Mouse (Mus musculus) large intestine, adult 2 months (tissue): ENCODE measurements around the gene Ubac2. TPM values are rescaled to one million over a fixed set of nuclear protein-coding genes. Genes with fewer than 3 reads are reported as not detected.

Experiments used
- DNase-seq: peaks from one replicate; pipeline ENCODE4 v3.0.0-alpha.2; 2012; ENCODE audit warnings: low read depth, low spot score
- WGBS: fragments of 180-500 bp; shearing (Covaris S2); methylation state at CpG from one replicate; pipeline ENCODE4 v1.1.7; 2018; 5-methylcytosine and 5-hydroxymethylcytosine counted together
- polyA plus RNA-seq: library from polyadenylated mRNA; depleted of rRNA; stranded (reverse); fragments of >200 nt; gene quantifications from 2 replicates; pipeline ENCODE4 v1.2.3, GENCODE M21; 2012

Gene Ubac2
- polyA plus RNA-seq, 1 experiment: 49.3 TPM

GRCm38 (mm10) chr14:121893747-121894146 is 15.3 kb downstream of the Ubac2 start:
- no peak for DNase-seq
- 41% methylated on average over 6 of the region's 6 CpGs for WGBS

DNA sequence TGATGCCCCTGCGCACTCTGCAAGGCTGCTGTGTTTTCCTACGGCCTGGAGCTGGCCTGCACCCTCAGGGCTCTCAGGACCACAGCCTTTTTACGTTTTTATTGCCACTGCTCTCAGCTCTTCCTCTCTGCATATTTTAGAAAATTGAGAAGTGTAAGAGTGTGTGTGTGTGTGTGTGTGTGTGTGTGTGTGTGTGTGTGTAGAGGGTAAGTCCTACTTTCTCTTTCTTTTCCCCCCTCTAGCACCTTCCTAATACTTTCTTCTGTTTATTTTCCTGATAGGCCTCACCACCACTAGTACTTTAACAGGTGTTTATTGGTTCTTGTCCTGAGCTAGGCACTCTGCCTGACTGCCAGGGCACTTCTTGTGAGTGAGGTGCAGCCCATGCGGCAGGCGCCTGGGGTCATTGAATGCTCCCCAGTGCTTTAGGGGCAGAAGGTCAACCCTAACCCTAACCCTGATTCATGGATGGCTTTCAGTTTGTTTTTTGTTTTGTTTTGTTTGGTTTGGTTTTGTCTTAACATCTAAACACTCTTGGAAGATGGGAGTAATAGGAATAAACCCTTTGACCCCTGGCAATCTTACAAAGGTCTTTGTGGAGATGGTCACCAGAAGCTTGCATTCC is 16.2 kb downstream of the Ubac2 start:
- DNase-seq: no peak
- WGBS: 60% methylated on average over 5 of the region's 5 CpGs

- no peak for DNase-seq
- WGBS: 80% methylated on average over 4 of the region's 4 CpGs
Measured at GRCm38 (mm10) chr14:121895316-121895715, 16.9 kb downstream of the Ubac2 start.

GRCm38 (mm10) chr14:121896126-121897090 is 18.0 kb downstream of the Ubac2 start:
- no peak for DNase-seq
- 32% methylated on average over 6 of the region's 6 CpGs for WGBS

DNA sequence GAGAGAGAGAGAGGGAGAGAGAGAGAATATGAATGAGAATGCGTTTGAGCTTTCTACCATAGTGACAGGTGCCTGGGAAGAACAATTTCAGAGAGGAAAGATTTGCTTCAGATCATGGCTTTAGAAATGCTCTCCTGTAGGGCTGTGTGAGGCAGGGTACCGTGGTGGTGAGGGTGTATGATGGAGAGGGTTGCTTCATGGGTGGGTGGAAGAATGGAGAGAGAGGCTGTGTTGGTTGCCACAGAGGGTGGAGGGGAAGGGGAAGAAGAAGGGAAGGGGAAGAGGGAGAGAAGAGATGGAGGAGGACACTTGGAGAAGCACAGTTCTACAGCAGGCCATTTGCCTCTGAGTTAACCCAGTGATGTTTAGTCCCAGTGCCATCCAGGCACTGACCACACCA is 19.4 kb downstream of the Ubac2 start:
- 90% methylated on average over 2 of the region's 2 CpGs for WGBS
- no peak for DNase-seq

GRCm38 (mm10) chr14:121898509-121898908 is 20.1 kb downstream of the Ubac2 start:
- DNase-seq: no peak
- WGBS: 88% methylated on average over 11 of the region's 11 CpGs

DNA sequence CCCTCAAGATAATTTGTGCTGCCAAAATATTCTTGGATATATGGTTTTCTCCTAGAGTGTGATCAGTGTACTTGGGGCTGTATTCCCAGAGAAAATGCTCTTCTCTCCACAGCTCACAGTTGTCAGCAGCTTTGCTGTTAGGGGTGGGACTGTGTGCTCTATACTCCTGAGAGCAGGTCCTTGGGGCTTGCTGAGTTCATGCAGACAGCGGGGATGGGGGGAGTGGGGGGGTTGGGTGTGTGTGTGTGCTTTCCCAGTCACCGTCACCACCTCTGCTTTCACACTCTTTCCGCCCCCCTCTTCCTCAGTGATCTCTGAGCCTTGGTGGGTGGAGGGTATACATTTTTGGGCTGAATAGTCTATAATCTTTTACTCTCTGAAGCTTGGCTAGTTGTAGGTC is 20.7 kb downstream of the Ubac2 start:
- no peak for DNase-seq
- 92% methylated on average over 3 of the region's 3 CpGs for WGBS

DNA sequence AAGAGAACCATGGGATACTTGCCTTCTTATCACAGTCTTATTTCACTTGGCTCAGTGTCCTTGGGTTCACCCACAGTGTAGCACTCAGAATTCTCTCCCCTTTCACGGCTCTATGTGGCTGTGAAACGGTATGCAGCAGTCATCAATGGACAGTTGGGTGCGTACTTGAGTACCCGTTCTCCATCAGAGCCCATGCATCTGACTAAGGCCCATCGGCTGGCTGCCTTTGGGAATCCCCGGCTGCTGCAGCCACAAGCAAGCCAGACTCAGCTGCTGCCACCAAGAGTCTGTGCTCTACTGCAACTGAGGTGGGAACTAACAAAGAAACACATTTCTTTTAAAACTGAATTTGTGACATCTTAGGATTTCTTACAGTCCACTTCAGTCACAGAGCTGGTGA is 23.1 kb downstream of the Ubac2 start:
- WGBS: 92% methylated on average over 6 of the region's 6 CpGs
- DNase-seq: no peak

- WGBS: 76% methylated on average over 7 of the region's 7 CpGs
Measured at GRCm38 (mm10) chr14:121903381-121903876, 25.0 kb downstream of the Ubac2 start.

DNA sequence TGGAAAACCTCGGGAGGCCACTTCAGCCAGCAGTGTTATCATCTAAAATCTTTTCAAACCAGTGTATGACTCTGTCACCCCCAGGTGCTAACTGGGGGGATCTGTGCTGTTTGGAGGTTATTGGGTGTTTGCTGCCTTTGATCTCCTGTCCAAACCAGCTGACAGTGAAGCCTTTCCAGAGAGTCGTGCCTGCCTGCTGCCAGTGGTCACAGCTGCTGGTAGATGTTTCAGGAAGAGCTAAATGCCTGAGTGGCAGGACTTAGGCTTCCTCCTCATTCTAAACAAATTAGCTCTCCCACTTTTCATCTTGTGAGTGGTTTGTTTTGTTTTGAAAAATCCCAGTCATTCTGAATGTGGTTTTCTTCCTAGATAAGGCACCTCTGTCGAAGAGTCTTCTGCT is 26.3 kb downstream of the Ubac2 start:
- no peak for DNase-seq
- WGBS: 48% methylated on average over 3 of the region's 3 CpGs

More at GRCm38 (mm10) chr14:121903381-121903876, 25.0 kb downstream of the Ubac2 start:
- no peak for DNase-seq

DNA sequence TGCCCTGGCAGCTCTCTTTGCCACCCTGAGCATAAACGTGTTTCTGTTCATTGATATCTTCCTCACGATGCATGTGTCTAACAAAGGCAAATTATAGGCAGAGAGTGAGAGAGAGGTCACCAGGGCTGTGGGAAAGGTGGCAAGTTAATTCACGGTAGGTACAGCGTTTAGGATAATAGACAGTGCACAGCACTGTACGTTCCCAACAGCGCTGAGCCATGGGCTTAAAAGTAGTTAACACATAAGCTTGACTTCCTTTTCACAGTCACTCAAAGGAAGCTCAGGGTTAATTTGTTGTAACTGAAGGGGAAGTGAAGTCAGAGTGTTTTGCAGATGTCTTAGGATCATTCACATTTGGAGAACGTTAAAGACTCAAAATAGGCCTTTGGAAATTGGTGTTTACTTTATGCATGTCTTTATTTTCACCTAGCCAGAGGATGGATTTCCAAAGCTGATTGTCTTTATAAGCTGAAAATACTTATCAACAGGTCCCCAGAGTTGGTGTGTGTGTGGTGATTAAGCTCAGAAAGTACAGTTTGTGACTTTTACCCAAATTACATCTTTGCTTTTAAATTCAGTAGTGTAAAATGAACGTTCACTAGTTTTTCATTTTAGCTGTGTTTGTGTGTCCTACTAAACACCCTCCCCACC is 28.0 kb downstream of the Ubac2 start:
- no peak for DNase-seq
- 75% methylated on average over 8 of the region's 8 CpGs for WGBS

- 81% methylated on average over 11 of the region's 11 CpGs for WGBS
Measured at GRCm38 (mm10) chr14:121906992-121907681, 28.7 kb downstream of the Ubac2 start.

GRCm38 (mm10) chr14:121909868-121910267 is 31.4 kb downstream of the Ubac2 start:
- DNase-seq: no peak
- 76% methylated on average over 6 of the region's 6 CpGs for WGBS

More at GRCm38 (mm10) chr14:121906992-121907681, 28.7 kb downstream of the Ubac2 start:
- no peak for DNase-seq

GRCm38 (mm10) chr14:121912501-121912900 is 34.1 kb downstream of the Ubac2 start:
- DNase-seq: no peak
- WGBS: 93% methylated on average over 7 of the region's 7 CpGs

- WGBS: 81% methylated on average over 5 of the region's 5 CpGs
- no peak for DNase-seq
Measured at GRCm38 (mm10) chr14:121915143-121915542, 36.7 kb downstream of the Ubac2 start.

- 62% methylated on average over 8 of the region's 8 CpGs for WGBS
- DNase-seq: no peak
Measured at GRCm38 (mm10) chr14:121915621-121916020, 37.2 kb downstream of the Ubac2 start, which contains the start of gene Gpr18. Gpr18 (minus strand) TSS chr14:121915781.

DNA sequence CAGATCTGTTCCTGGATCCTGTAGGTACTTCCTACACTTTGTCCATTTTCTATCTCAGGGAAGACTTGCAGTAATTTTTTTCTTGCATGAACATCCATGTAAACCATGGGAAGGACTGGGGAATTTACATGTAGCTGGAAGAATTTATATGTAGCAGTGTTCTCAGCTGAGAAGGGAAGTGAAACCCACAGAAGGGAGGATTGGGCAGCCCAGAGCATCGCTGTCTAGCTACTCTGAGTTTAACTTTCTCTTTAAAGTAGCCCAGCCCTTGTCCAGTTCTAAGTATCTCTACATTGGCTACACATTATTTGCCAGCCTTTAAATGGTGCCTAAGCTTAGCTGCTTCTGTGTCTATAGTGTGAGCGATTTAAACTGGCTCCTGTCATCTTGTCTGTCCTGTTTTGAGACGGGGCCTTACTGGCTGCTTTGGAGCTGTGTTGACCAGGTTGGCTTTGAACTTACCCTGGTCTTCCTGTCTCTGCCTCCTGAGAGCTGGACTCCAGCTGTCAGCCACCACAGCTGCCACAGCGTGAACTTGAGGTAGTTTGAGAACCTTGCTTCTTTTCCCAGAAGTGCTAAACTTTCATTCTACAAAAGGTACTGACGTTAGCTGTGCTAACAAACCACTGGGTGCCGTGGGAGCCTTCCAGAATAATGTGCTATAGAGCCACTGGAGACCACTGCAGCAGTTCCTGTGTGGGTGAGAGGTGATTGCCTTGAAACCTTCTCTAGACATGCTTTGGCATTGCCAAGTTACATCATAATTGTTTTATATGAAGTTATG is 38.1 kb downstream of the Ubac2 start:
- DNase-seq: no peak
- 85% methylated on average over 6 of the region's 6 CpGs for WGBS

GRCm38 (mm10) chr14:121918266-121918665 is 39.8 kb downstream of the Ubac2 start:
- no peak for DNase-seq
- WGBS: 83% methylated on average over 3 of the region's 3 CpGs

DNA sequence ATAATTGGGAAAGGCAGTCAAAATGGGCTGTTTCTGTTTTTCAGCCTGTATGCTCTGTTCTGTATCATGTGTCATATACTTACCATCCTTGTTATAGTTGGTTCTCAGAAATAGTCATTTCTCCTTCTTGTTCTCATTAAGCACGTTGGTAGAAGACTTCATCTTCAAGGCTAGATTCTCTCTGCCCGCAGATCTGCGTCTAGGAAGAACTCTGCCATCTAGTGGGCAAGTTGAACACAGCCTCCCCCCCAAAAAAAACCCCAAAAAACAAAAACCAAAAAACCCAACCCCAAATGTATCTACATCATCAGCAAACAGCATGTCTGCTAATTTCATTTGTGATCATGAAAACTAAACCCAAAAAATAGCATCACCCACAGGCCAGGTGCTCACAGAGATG is 41.3 kb downstream of the Ubac2 start:
- 7% methylated on average over 3 of the region's 3 CpGs for WGBS
- no peak for DNase-seq
